Mouse (Mus musculus): ENCODE data around the gene Fbxo28. TPM values are rescaled to one million over a fixed set of nuclear protein-coding genes. Genes with fewer than 3 reads are reported as not detected.

The Fbxo28 gene
- polyA plus RNA-seq, 1 experiment from 2014 or later, result 31.8 TPM

- Histone ChIP-seq H3K9me3 (replicated peaks; ENCODE audit: control insufficient read depth, low read length) (no peaks in the 10 kb centered on the region), H3K27me3 (ENCODE audit: control insufficient read depth, insufficient read depth, low read length) (no peaks in the 10 kb centered on the region), H3K4me2 (ENCODE audit: low read depth, low read length) (no peak overlapping the region), H3K4me3 (ENCODE audit: low read depth, low read length) (no peak overlapping the region), H3K36me3 (replicated peaks; ENCODE audit: control insufficient read depth, insufficient read depth, low read depth, low read length) (no peaks in the 10 kb centered on the region; the same call in 1 of the 2 replicates), H3K27ac (replicated peaks; ENCODE audit: low read depth, low read length) (no peak overlapping the region), H3K4me1 (ENCODE audit: control insufficient read depth, insufficient read depth, low read length) (no peaks in the 10 kb centered on the region), H3K9ac (replicated peaks; ENCODE audit: low read length) (no peak overlapping the region)
- no peak for ATAC-seq (replicated peaks; ENCODE audit: insufficient number of reproducible peaks, low FRiP score, low TSS enrichment, low read depth)
- WGBS, result 93% methylated on average over 8 of the region's 8 CpGs
- no peak for DNase-seq (ENCODE audit: low spot score)
These were observed 28.2 kb downstream of the Fbxo28 start for GRCm38 (mm10) chr1:182313181-182313580.

GRCm38 (mm10) chr1:182311376-182311775 lies 30.1 kb downstream of the Fbxo28 start:
- Histone ChIP-seq H3K9ac (replicated peaks; ENCODE audit: low read length) (no peak overlapping the region), H3K4me1 (ENCODE audit: control insufficient read depth, insufficient read depth, low read length) (no peaks in the 10 kb centered on the region), H3K4me2 (ENCODE audit: low read depth, low read length) (no peak overlapping the region), H3K27ac (replicated peaks; ENCODE audit: low read depth, low read length) (no peak overlapping the region), H3K4me3 (ENCODE audit: low read depth, low read length) (no peak overlapping the region), H3K36me3 (replicated peaks; ENCODE audit: control insufficient read depth, insufficient read depth, low read depth, low read length) (no peaks in the 10 kb centered on the region), H3K27me3 (ENCODE audit: control insufficient read depth, insufficient read depth, low read length) (no peaks in the 10 kb centered on the region), H3K9me3 (replicated peaks; ENCODE audit: control insufficient read depth, low read length) (no peaks in the 10 kb centered on the region)
- whole genome bisulfite sequencing, result 91% methylated on average over 5 of the region's 5 CpGs
- DNase-seq (ENCODE audit: low spot score) (no peak), ATAC-seq (replicated peaks; ENCODE audit: insufficient number of reproducible peaks, low FRiP score, low TSS enrichment, low read depth) (no peak)

DNA sequence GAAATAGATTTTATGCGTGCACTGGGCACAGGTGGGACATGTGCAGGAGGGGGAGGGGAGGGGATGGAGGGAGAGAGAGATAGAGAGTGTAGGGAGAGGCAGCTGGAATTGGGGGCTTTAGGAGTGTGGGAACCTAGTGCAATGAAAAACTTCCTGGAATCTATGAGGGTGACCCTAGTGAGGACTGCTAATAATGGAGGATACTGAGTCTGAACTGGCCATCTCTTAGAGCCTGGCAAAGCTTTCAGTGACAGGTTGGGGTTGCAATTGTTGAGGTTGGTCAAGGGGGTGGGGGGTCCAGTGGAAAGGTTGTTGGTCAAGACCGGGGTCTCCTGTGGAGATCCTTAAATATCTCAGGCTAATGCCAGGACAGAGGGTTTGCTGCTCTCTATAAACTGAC lies 31.1 kb downstream of the Fbxo28 start:
- 86% methylated on average over 2 of the region's 2 CpGs for WGBS
- H3K9ac ChIP-seq (replicated peaks; ENCODE audit: low read length), result no peak overlapping the region

GRCm38 (mm10) chr1:182309403-182309802 lies 32.0 kb downstream of the Fbxo28 start:
- H3K27ac ChIP-seq (replicated peaks; ENCODE audit: low read depth, low read length), result no peak overlapping the region
- no peaks in the 10 kb centered on the region for H3K4me1 ChIP-seq (ENCODE audit: control insufficient read depth, insufficient read depth, low read length)
- 79% methylated on average over 5 of the region's 5 CpGs for WGBS
- no peak overlapping the region for H3K4me2 ChIP-seq (ENCODE audit: low read depth, low read length)
- H3K36me3 ChIP-seq (replicated peaks; ENCODE audit: control insufficient read depth, insufficient read depth, low read depth, low read length), result no peaks in the 10 kb centered on the region
- ATAC-seq (replicated peaks; ENCODE audit: insufficient number of reproducible peaks, low FRiP score, low TSS enrichment, low read depth), result no peak
- no peak overlapping the region for H3K4me3 ChIP-seq (ENCODE audit: low read depth, low read length)
- H3K9me3 ChIP-seq (replicated peaks; ENCODE audit: control insufficient read depth, low read length), result no peaks in the 10 kb centered on the region
- DNase-seq (ENCODE audit: low spot score), result no peak
- no peak overlapping the region for H3K9ac ChIP-seq (replicated peaks; ENCODE audit: low read length)
- no peaks in the 10 kb centered on the region for H3K27me3 ChIP-seq (ENCODE audit: control insufficient read depth, insufficient read depth, low read length)

More for the DNA sequence above, 31.1 kb downstream of the Fbxo28 start:
- no peaks in the 10 kb centered on the region for H3K36me3 ChIP-seq (replicated peaks; ENCODE audit: control insufficient read depth, insufficient read depth, low read depth, low read length)
- H3K4me1 ChIP-seq (ENCODE audit: control insufficient read depth, insufficient read depth, low read length), result no peaks in the 10 kb centered on the region
- no peak overlapping the region for H3K4me2 ChIP-seq (ENCODE audit: low read depth, low read length)
- no peak for ATAC-seq (replicated peaks; ENCODE audit: insufficient number of reproducible peaks, low FRiP score, low TSS enrichment, low read depth)
- H3K27me3 ChIP-seq (ENCODE audit: control insufficient read depth, insufficient read depth, low read length), result no peaks in the 10 kb centered on the region
- H3K27ac ChIP-seq (replicated peaks; ENCODE audit: low read depth, low read length), result no peak overlapping the region
- H3K4me3 ChIP-seq (ENCODE audit: low read depth, low read length), result no peak overlapping the region
- H3K9me3 ChIP-seq (replicated peaks; ENCODE audit: control insufficient read depth, low read length), result no peaks in the 10 kb centered on the region
- no peak for DNase-seq (ENCODE audit: low spot score)

- H3K9me3 ChIP-seq (replicated peaks; ENCODE audit: control insufficient read depth, low read length), result no peaks in the 10 kb centered on the region
- H3K27me3 ChIP-seq (ENCODE audit: control insufficient read depth, insufficient read depth, low read length), result no peaks in the 10 kb centered on the region
- DNase-seq (ENCODE audit: low spot score), result no peak
- 89% methylated on average over 5 of the region's 5 CpGs for WGBS
- H3K9ac ChIP-seq (replicated peaks; ENCODE audit: low read length), result no peak overlapping the region
- H3K36me3 ChIP-seq (replicated peaks; ENCODE audit: control insufficient read depth, insufficient read depth, low read depth, low read length), result no peaks in the 10 kb centered on the region
- no peak overlapping the region for H3K4me2 ChIP-seq (ENCODE audit: low read depth, low read length)
- no peak overlapping the region for H3K27ac ChIP-seq (replicated peaks; ENCODE audit: low read depth, low read length)
- no peaks in the 10 kb centered on the region for H3K4me1 ChIP-seq (ENCODE audit: control insufficient read depth, insufficient read depth, low read length)
- no peak overlapping the region for H3K4me3 ChIP-seq (ENCODE audit: low read depth, low read length)
- no peak for ATAC-seq (replicated peaks; ENCODE audit: insufficient number of reproducible peaks, low FRiP score, low TSS enrichment, low read depth)
These were observed 38.5 kb downstream of the Fbxo28 start for GRCm38 (mm10) chr1:182302916-182303315.

GRCm38 (mm10) chr1:182302176-182302870 lies 39.1 kb downstream of the Fbxo28 start:
- no peak overlapping the region for H3K27ac ChIP-seq (replicated peaks; ENCODE audit: low read depth, low read length)
- WGBS, result 81% methylated on average over 6 of the region's 6 CpGs
- no peak overlapping the region for H3K4me3 ChIP-seq (ENCODE audit: low read depth, low read length)
- no peak overlapping the region for H3K4me2 ChIP-seq (ENCODE audit: low read depth, low read length)
- no peaks in the 10 kb centered on the region for H3K36me3 ChIP-seq (replicated peaks; ENCODE audit: control insufficient read depth, insufficient read depth, low read depth, low read length)
- no peaks in the 10 kb centered on the region for H3K9me3 ChIP-seq (replicated peaks; ENCODE audit: control insufficient read depth, low read length)
- DNase-seq (ENCODE audit: low spot score), result no peak
- H3K9ac ChIP-seq (replicated peaks; ENCODE audit: low read length), result no peak overlapping the region
- no peaks in the 10 kb centered on the region for H3K27me3 ChIP-seq (ENCODE audit: control insufficient read depth, insufficient read depth, low read length)
- H3K4me1 ChIP-seq (ENCODE audit: control insufficient read depth, insufficient read depth, low read length), result no peaks in the 10 kb centered on the region
- no peak for ATAC-seq (replicated peaks; ENCODE audit: insufficient number of reproducible peaks, low FRiP score, low TSS enrichment, low read depth)

GRCm38 (mm10) chr1:182297821-182298220 lies 43.6 kb downstream of the Fbxo28 start:
- Histone ChIP-seq H3K4me1 (ENCODE audit: control insufficient read depth, insufficient read depth, low read length) (no peaks in the 10 kb centered on the region), H3K27ac (replicated peaks; ENCODE audit: low read depth, low read length) (no peak overlapping the region), H3K9me3 (replicated peaks; ENCODE audit: control insufficient read depth, low read length) (no peaks in the 10 kb centered on the region), H3K27me3 (ENCODE audit: control insufficient read depth, insufficient read depth, low read length) (no peaks in the 10 kb centered on the region), H3K9ac (replicated peaks; ENCODE audit: low read length) (no peak overlapping the region), H3K4me3 (ENCODE audit: low read depth, low read length) (no peak overlapping the region), H3K4me2 (ENCODE audit: low read depth, low read length) (no peak overlapping the region), H3K36me3 (replicated peaks; ENCODE audit: control insufficient read depth, insufficient read depth, low read depth, low read length) (no peaks in the 10 kb centered on the region)
- DNase-seq (ENCODE audit: low spot score) (no peak), ATAC-seq (replicated peaks; ENCODE audit: insufficient number of reproducible peaks, low FRiP score, low TSS enrichment, low read depth) (no peak)
- WGBS, result 93% methylated on average over 5 of the region's 5 CpGs

- no peak overlapping the region for H3K9ac ChIP-seq (replicated peaks; ENCODE audit: low read length)
- H3K4me3 ChIP-seq (ENCODE audit: low read depth, low read length), result no peak overlapping the region
- no peak for ATAC-seq (replicated peaks; ENCODE audit: insufficient number of reproducible peaks, low FRiP score, low TSS enrichment, low read depth)
- H3K27me3 ChIP-seq (ENCODE audit: control insufficient read depth, insufficient read depth, low read length), result no peaks in the 10 kb centered on the region
- DNase-seq (ENCODE audit: low spot score), result no peak
- no peak overlapping the region for H3K4me2 ChIP-seq (ENCODE audit: low read depth, low read length)
- H3K4me1 ChIP-seq (ENCODE audit: control insufficient read depth, insufficient read depth, low read length), result no peaks in the 10 kb centered on the region
- no peak overlapping the region for H3K27ac ChIP-seq (replicated peaks; ENCODE audit: low read depth, low read length)
- WGBS, result 72% methylated on average over 3 of the region's 3 CpGs
- H3K9me3 ChIP-seq (replicated peaks; ENCODE audit: control insufficient read depth, low read length), result no peaks in the 10 kb centered on the region
- no peaks in the 10 kb centered on the region for H3K36me3 ChIP-seq (replicated peaks; ENCODE audit: control insufficient read depth, insufficient read depth, low read depth, low read length)
These were observed 44.2 kb downstream of the Fbxo28 start for GRCm38 (mm10) chr1:182297246-182297645.
